ENCODE assay signal across 25 mouse cellular contexts in the genomic region with DNA sequence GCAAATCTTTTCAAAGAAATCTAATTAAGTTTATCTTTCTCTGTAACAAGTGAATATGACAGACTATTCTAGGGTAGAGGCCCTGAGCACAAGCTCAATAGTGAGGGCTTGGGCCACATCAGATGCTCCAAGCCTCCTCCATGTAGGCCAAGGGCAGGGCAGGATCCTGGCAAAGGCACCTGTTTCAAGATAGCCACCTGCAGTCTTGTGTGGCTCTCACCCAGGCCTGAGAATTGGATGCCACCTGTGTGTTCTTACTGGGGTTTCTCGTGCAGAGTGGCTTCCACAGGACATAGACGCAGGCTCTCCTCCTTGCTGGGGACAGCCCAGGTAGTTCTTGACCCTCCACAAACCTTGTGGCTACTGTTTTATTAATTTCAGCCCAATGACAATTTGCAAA. TPM values are rescaled to one million over a fixed set of nuclear protein-coding genes. Genes with fewer than 3 reads are reported as not detected.
"Had no signal": no experiment of that assay in that cellular context is flagged by ENCODE, and none has a peak within 500 bp of the region (broad histone marks: within the 10 kb centered on the region; RNA-seq: fewer than 3 reads in every experiment).

No protein-coding gene starts in this region.

- DNase-seq: kidney, postnatal 14 days; kidney, postnatal 4 days; layer of hippocampus, adult 9-11 months; left cerebral cortex, postnatal 4 days; liver, postnatal 0 days; lung, embryonic 14.5 days; retina, postnatal 1 day; right cerebral cortex, postnatal 25 days; spleen, adult 18-20 months; thymus, postnatal 25 days had no signal

- H3K4me3 ChIP-seq: left cerebral cortex, adult 2 months; limb, embryonic 12.5 days; limb, embryonic 15.5 days; midbrain, embryonic 12.5 days; myocyte; neural tube, embryonic 13.5 days; stomach, embryonic 15.5 days had no signal

- H3K27ac ChIP-seq: left cerebral cortex, adult 2 months; limb, embryonic 12.5 days; limb, embryonic 15.5 days; liver, embryonic 14.5 days; macrophage; midbrain, embryonic 12.5 days; neural tube, embryonic 13.5 days; stomach, embryonic 15.5 days had no signal

RNA-seq across cellular contexts. Expression of a gene that starts 16.2 kb away (rescaled TPM):
- total RNA-seq: layer of hippocampus, adult 18-20 months; layer of hippocampus, postnatal 25 days; left cerebral cortex, adult 2 months; left cerebral cortex, postnatal 10 days; left cerebral cortex, postnatal 4 days; megakaryocyte, adult 5-6 weeks; neutrophil, adult 5-6 weeks had no signal

RNA-seq across cellular contexts. Expression of a gene that starts 25.1 kb away (rescaled TPM):
- total RNA-seq: megakaryocyte, adult 5-6 weeks; neutrophil, adult 5-6 weeks had no signal

RNA-seq across cellular contexts. Expression of a gene that starts 29.7 kb away (rescaled TPM):
- total RNA-seq: monocyte, adult 5-6 weeks had no signal
